Mouse (Mus musculus): ENCODE data around the gene Kirrel2. TPM values are rescaled to one million over a fixed set of nuclear protein-coding genes. Genes with fewer than 3 reads are reported as not detected.

Gene Kirrel2
- polyA plus RNA-seq, 1 experiment from 2014 or later = 23.9 TPM

GRCm38 (mm10) chr7:30422560-30422959 is 34.9 kb downstream of the Kirrel2 start:
- Histone ChIP-seq H3K9me3 (replicated peaks) (no peaks in the 10 kb centered on the region), H3K4me1 (peaks cover 17% of the 10 kb centered on the region), H3K9ac (peak overlapping the region; percentile 63), H3K4me3 (peak overlapping the region; percentile 54), H3K4me2 (replicated peaks) (peak overlapping the region; percentile 95), H3K36me3 (peaks cover 8% of the 10 kb centered on the region; the same call in 1 of the 2 replicates), H3K27me3 (peaks cover 10% of the 10 kb centered on the region), H3K27ac (no peak overlapping the region)
- ATAC-seq (ENCODE audit: low FRiP score) = peak; percentile 47; the same call in 1 of the 2 replicates
- WGBS = 19% methylated on average over 9 of the region's 9 CpGs

GRCm38 (mm10) chr7:30421890-30422435 is 35.5 kb downstream of the Kirrel2 start:
- ATAC-seq (ENCODE audit: low FRiP score) = peak; percentile 82
- Histone ChIP-seq H3K4me1 (peaks cover 17% of the 10 kb centered on the region), H3K27me3 (peaks cover 10% of the 10 kb centered on the region), H3K4me2 (replicated peaks) (peak overlapping the region; percentile 95), H3K27ac (no peak overlapping the region; the same call in 1 of the 2 replicates), H3K9me3 (replicated peaks) (no peaks in the 10 kb centered on the region), H3K36me3 (peaks cover 4% of the 10 kb centered on the region; the same call in 1 of the 2 replicates), H3K4me3 (peak overlapping the region; percentile 54), H3K9ac (peak overlapping the region; percentile 63)
- under 1% methylated on average over 45 of the region's 45 CpGs for WGBS

DNA sequence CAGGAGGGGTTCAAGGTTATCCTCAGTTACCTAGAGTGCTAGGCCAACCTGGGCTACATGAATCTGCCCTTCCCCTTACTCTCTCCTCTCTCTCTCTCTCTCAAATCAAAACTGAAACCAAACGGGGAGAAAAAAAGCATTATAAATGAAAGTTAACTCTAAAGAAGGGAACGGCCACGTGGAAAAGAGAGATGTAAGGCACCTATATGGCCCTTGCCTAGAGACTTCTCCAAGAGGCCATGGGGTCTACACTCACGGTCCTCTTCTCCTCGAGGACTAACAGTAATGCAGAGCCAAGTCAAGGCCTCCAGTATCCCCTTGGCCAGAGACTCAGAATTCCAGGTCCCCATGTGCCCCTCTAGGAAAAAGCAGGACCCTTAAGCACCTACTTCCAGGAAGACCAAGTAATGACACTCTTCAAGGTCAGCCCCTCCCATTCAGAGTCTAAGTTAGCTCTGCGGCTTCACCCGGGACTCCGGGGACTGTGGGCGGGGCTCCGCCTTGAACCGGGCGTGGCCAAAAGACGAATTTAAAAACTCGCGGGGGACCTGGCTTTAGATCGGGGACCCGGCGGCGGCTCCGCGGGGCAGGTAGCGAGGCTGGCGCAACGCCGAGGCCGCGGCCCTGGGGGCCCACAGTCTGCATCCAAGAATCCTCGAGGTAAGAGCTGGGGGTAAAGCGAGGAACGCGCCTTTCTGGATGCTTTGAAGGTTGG is 36.2 kb downstream of the Kirrel2 start, which contains the start of gene Nfkbid:
TSS of gene Nfkbid (plus strand) at position 558 of the 715 bp plus-strand sequence.
- H3K9ac ChIP-seq = peak within 1 kb of the TSS; percentile 63
- ATAC-seq (ENCODE audit: low FRiP score) = 0 out of 2 replicates have a peak, but pooled peaks have one; percentile 15
- H3K27ac ChIP-seq = no peak within 1 kb of the TSS; the same call in 1 of the 2 replicates
- peaks cover 17% of the 10 kb centered on the region for H3K4me1 ChIP-seq
- H3K36me3 ChIP-seq = no peaks in the 10 kb centered on the region; the same call in 1 of the 2 replicates
- H3K9me3 ChIP-seq (replicated peaks) = no peaks in the 10 kb centered on the region
- peak within 1 kb of the TSS; percentile 95 for H3K4me2 ChIP-seq (replicated peaks)
- WGBS = 9% methylated on average over 31 of the region's 31 CpGs
- peak within 1 kb of the TSS; percentile 54 for H3K4me3 ChIP-seq
- peaks cover 10% of the 10 kb centered on the region for H3K27me3 ChIP-seq

DNA sequence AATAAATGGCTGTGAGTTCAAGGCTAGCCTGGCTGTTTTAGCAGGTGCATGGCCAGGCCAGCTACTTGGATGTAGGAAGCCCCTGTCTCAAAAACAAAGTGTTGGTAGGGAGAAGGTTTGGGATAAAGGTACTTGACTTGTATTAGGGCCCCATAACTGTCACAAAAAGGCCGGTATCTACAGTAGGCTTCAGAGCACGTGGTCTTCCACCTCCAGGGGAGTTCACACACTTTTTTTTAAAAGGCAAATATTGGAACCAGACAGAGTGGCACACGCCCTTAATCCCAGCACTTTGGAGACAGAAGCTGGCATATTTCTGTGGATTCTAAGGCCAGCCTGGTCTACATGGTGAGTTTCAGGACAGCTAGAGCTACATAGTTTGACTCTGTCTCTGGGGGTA is 36.8 kb downstream of the Kirrel2 start:
- ATAC-seq (ENCODE audit: low FRiP score) = no peak
- Histone ChIP-seq H3K27me3 (peaks cover 10% of the 10 kb centered on the region), H3K4me2 (replicated peaks) (no peak overlapping the region), H3K9ac (no peak overlapping the region), H3K27ac (no peak overlapping the region), H3K9me3 (replicated peaks) (no peaks in the 10 kb centered on the region), H3K4me3 (no peak overlapping the region), H3K36me3 (no peaks in the 10 kb centered on the region; the same call in 1 of the 2 replicates), H3K4me1 (peaks cover 17% of the 10 kb centered on the region)
- 88% methylated on average over 3 of the region's 3 CpGs for WGBS

DNA sequence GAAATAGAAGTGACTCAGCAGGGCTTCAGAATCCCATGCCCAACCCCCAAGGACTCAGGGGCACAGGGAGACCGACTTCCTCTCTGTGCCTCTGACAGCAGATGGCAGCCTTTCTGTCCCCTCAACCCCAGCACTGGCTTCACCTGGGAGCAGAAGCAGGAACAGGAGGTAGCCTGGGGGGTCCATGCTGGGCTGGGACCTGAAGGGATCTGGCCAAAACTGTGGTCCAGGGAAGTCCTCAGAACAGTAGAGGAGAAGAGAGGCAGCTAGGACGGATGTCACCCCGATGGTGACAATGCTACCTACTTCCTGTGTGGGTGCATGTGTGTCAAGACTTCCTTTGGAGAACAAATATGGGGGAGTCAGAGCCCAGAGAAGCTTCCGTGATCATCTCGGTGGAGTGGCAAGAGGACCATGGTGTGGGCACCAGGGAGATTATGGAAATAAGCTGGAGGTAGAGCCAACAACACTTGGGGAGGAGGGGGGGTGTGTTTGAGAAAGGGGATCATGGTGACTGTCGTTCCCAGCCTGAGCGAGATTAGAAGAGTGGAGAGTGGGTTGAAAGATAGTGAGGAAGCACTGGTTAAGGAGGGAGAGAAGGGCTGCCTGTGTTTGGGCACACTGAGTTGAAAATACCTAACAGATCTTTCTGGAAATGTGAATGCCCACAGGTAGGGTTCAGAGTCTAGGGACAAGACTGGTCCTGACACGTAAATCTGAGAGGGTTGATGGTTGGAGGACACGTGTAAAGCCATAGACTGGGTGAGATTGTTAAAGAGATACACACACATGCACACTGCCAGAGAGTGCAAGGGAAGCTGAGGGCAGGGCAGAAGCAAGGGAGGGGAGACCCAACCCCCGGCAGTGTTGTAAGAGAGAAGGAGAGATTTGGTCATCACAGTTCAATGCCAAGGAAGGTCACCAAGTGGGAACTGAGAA is 37.7 kb downstream of the Kirrel2 start, which contains the start of gene Hcst:
TSS of gene Hcst (minus strand) at position 294 of the 939 bp plus-strand sequence.
- H3K9ac ChIP-seq = no peak within 1 kb of the TSS
- peaks cover 10% of the 10 kb centered on the region for H3K27me3 ChIP-seq
- H3K4me3 ChIP-seq = no peak within 1 kb of the TSS
- no peaks in the 10 kb centered on the region for H3K36me3 ChIP-seq
- no peak for ATAC-seq (ENCODE audit: low FRiP score)
- peaks cover 17% of the 10 kb centered on the region for H3K4me1 ChIP-seq
- 72% methylated on average over 10 of the region's 10 CpGs for WGBS
- no peak within 1 kb of the TSS for H3K4me2 ChIP-seq (replicated peaks)
- H3K9me3 ChIP-seq (replicated peaks) = no peaks in the 10 kb centered on the region
- H3K27ac ChIP-seq = no peak within 1 kb of the TSS

DNA sequence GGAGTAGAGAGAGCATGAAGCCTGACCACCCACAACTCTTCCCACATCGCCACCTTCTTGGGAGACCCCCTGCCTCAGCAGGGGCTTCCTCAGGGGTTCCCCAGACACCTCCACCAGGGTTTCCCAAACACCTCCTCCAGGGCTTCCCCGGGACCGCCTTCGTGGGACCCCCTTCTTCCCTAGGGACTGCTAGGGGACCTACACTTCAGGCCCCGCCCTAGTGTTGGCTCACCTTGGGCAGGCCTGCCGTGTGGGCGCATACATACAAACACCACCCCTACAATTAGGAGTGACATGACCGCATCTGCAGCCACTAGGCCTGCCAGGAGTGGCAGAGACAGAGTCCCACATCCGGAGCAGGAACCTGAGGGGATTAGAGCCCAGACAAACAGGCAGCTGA is 39.6 kb downstream of the Kirrel2 start:
- Histone ChIP-seq H3K27ac (no peak overlapping the region), H3K27me3 (peaks cover 10% of the 10 kb centered on the region), H3K4me1 (peaks cover 11% of the 10 kb centered on the region), H3K36me3 (no peaks in the 10 kb centered on the region), H3K4me3 (no peak overlapping the region), H3K9ac (no peak overlapping the region), H3K9me3 (replicated peaks) (no peaks in the 10 kb centered on the region), H3K4me2 (replicated peaks) (no peak overlapping the region)
- 81% methylated on average over 9 of the region's 9 CpGs for WGBS
- no peak for ATAC-seq (ENCODE audit: low FRiP score)

DNA sequence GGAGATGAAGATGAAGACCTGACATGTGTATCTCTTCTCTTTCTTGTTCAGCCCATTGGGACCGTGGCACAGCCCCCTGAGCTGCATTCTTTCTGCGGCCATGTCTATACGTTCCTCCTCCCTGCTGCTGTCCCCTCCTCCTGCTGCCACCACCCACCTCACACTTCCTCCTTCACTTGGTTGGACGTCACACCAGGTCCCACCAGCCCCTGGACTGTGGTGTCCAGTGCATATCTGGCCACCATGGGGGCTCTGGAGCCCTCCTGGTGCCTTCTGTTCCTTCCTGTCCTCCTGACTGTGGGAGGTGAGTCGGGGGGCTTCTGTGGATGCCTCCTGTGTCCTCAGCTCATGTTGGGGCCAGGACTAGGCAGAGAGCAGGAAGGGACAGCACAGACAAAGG is 43.9 kb downstream of the Kirrel2 start, which contains the start of gene Tyrobp:
TSS of gene Tyrobp (plus strand) at position 165 of the 400 bp plus-strand sequence.
- Histone ChIP-seq H3K27ac (no peak within 1 kb of the TSS), H3K36me3 (no peaks in the 10 kb centered on the region), H3K27me3 (peaks cover 6% of the 10 kb centered on the region; the same call in 1 of the 2 replicates), H3K4me2 (replicated peaks) (no peak within 1 kb of the TSS), H3K4me3 (no peak within 1 kb of the TSS), H3K9me3 (replicated peaks) (no peaks in the 10 kb centered on the region), H3K4me1 (no peaks in the 10 kb centered on the region), H3K9ac (no peak within 1 kb of the TSS)
- 70% methylated on average over 5 of the region's 5 CpGs for WGBS
- no peak for ATAC-seq (ENCODE audit: low FRiP score)

- H3K27ac ChIP-seq = no peak overlapping the region
- no peak for ATAC-seq (ENCODE audit: low FRiP score)
- H3K4me1 ChIP-seq = no peaks in the 10 kb centered on the region
- H3K36me3 ChIP-seq = no peaks in the 10 kb centered on the region
- no peak overlapping the region for H3K9ac ChIP-seq
- H3K4me3 ChIP-seq = no peak overlapping the region
- 66% methylated on average over 4 of the region's 4 CpGs for WGBS
- no peaks in the 10 kb centered on the region for H3K9me3 ChIP-seq (replicated peaks)
- H3K27me3 ChIP-seq = peaks cover 6% of the 10 kb centered on the region; the same call in 1 of the 2 replicates
- H3K4me2 ChIP-seq (replicated peaks) = no peak overlapping the region
Measured at GRCm38 (mm10) chr7:30412735-30413147, 44.7 kb downstream of the Kirrel2 start.

DNA sequence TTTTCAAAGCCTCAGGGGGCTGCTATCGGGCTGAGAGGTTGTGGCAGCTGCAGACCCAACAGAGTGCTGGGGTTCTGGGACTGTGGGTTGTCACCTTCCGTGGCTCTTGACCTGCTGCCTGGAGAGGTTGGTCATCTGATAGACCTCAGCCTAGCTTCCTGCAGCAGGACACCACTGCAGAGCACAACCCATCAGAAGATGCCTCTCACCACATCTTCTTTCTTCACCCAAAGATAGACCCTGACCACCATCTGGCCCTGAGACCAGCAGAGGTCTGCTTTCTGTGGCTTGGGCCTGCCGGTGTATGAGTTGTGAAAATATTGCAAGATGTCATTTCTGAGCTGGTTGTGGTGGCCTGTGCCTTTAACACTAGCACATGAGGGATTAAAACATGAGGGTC is 46.5 kb downstream of the Kirrel2 start:
- peaks cover 6% of the 10 kb centered on the region; the same call in 1 of the 2 replicates for H3K27me3 ChIP-seq
- H3K4me1 ChIP-seq = no peaks in the 10 kb centered on the region
- no peak overlapping the region for H3K27ac ChIP-seq
- no peak overlapping the region for H3K9ac ChIP-seq
- no peak overlapping the region for H3K4me3 ChIP-seq
- H3K4me2 ChIP-seq (replicated peaks) = no peak overlapping the region
- WGBS = 70% methylated on average over 3 of the region's 3 CpGs
- no peaks in the 10 kb centered on the region for H3K9me3 ChIP-seq (replicated peaks)
- H3K36me3 ChIP-seq = no peaks in the 10 kb centered on the region
- no peak for ATAC-seq (ENCODE audit: low FRiP score)

DNA sequence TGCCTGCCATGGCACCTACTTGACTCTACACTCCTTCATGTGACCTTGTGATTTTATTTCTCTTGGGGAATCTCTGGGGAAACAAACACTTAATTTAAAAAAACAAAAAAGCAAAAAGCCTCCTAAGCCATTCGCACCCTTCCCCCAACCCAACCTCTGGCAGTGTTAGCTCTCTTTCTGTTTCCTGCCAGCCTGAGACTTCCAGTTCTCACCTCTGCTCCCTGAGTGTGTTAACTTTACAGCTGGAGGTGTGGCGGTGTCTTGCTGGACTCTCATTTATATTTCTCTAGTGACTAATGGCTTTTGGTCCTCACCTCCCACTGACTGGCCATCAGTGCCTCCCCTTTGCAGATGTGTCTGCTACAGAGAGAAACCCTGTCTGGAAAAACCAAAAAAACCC is 47.7 kb downstream of the Kirrel2 start:
- WGBS = 74% methylated on average over 2 of the region's 2 CpGs
- Histone ChIP-seq H3K4me3 (no peak overlapping the region), H3K9ac (no peak overlapping the region), H3K4me1 (no peaks in the 10 kb centered on the region), H3K27me3 (peaks cover 6% of the 10 kb centered on the region; the same call in 1 of the 2 replicates), H3K4me2 (replicated peaks) (no peak overlapping the region), H3K36me3 (no peaks in the 10 kb centered on the region), H3K9me3 (replicated peaks) (no peaks in the 10 kb centered on the region), H3K27ac (no peak overlapping the region)
- ATAC-seq (ENCODE audit: low FRiP score) = no peak

DNA sequence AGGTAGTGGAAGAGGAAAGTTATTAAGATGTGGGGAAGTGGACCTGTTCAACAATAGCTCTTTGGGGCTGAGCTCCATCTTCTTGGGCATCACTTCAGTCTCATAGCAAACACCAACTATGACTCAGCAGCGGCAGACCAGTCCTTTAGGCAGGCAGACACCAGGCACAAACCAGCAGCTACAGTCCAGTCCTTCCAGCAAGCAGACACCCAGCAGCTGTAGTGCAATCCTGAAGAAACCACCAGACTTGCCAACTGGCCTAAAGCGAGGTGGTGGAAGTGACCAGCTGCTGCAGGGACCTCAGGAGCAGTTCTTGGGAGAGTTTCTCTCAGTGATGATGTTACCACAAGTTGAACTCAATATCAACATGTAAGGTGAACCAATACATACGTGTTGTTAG is 48.9 kb downstream of the Kirrel2 start:
- Histone ChIP-seq H3K4me1 (no peaks in the 10 kb centered on the region), H3K4me3 (no peak overlapping the region), H3K9ac (no peak overlapping the region), H3K27ac (no peak overlapping the region), H3K36me3 (no peaks in the 10 kb centered on the region), H3K27me3 (peaks cover 6% of the 10 kb centered on the region; the same call in 1 of the 2 replicates), H3K9me3 (replicated peaks) (no peaks in the 10 kb centered on the region), H3K4me2 (replicated peaks) (no peak overlapping the region)
- 88% methylated on average over 3 of the region's 3 CpGs for WGBS
- no peak for ATAC-seq (ENCODE audit: low FRiP score)

Data from hindbrain, embryonic 12.5 days (tissue).